Mouse (Mus musculus) heart, adult 2 months (tissue): ENCODE data around the gene Dmkn.
"Not testable (repeated sequence)": the region's sequence is repeated elsewhere in the genome, so short reads cannot be mapped to it uniquely, and the experiment has no call there.

Experiments
- CTCF ChIP-seq: fragments of 200-600 bp; IDR thresholded peaks from 2 replicates; pipeline ENCODE4 v1.8.1; 2022; ENCODE audit warnings: antibody characterized with exemption, mild to moderate bottlenecking, moderate library complexity
- EP300 ChIP-seq: fragments of 200-500 bp; IDR thresholded peaks from 2 replicates; pipeline ENCODE4 v1.6.1; 2011; ENCODE audit warnings: low read depth, low read length, control low read depth; ENCODE audit not compliant: insufficient read depth

GRCm38 (mm10) chr7:30743617-30744016, 19.9 kb upstream of the Dmkn start, which contains the start of gene Gapdhs:
- not testable (repeated sequence) for TF ChIP-seq CTCF, EP300
